Mouse (Mus musculus): ENCODE data around the gene Wfdc1.

The Wfdc1 gene

DNA sequence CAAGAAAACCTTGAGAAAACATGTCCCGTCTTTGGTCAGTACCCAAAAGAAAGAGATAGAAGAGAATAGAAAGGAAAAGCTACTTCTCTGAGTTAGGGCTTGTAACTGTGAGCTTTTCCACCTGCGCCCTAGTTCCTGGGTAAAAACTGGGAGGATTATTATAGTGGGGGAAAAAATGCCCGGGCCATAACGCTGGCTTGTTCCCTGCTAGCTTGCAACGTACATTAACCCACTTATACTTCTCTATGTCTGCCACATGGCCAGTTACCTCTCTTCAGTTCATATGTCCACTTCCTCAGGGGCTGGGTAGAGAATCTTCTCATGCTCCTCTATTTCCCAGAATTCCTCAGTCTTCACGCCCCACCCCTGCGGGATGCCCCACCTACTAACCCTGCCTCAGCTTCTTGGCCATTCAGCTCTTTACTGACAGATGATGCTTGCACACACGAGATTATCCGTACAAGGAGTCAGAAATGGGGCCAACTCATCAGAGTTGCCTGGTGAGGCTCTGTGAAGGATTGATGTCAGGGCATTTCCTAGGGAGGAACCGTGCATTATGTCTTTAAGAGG is 70.3 kb downstream of the Wfdc1 start:
- no peak for DNase-seq (ENCODE audit: low spot score)

GRCm38 (mm10) chr8:119737093-119737900 is 71.1 kb downstream of the Wfdc1 start:
- no peak for DNase-seq (ENCODE audit: low spot score)
